Mouse (Mus musculus): ENCODE results near the gene Camta1.

- no peak for TF ChIP-seq GATA1 (IDR thresholded peaks at IDR 0.05; ENCODE audit: borderline replicate concordance, low read length)
- TF ChIP-seq FLI1 (IDR thresholded peaks at IDR 0.05; ENCODE audit: low read length) = no peak
Observed at GRCm38 (mm10) chr4:151070962-151071361, 790.7 kb downstream of the Camta1 start.
